Mouse (Mus musculus): ENCODE measurements at regions not wholly inside any gene's neighbourhood (a gene's known extent, or its start where the extent isn't known, plus 50 kb on each side); places are given as distances from the start of the nearest gene placed in this dataset.

DNA sequence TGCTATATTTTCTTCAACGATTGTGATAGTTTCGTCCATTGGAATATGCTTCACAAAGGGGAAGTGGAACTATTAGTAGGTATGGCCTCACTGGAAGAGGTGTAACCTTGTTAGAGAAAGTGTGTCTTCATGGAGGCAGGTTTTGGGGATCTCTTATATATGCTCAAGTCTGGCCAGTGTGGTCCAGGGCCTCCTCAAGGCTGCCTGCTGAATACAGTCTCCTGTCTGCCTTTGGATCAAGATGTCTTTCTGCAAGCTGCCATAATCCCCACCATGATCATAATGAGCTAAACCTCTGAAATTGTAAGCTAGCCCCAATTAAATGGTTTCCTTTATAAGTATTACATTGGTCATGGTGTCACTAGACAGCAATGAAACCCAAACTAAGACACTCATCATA, 384.3 kb downstream of the Btbd3 start:
- no peak for DNase-seq

DNA sequence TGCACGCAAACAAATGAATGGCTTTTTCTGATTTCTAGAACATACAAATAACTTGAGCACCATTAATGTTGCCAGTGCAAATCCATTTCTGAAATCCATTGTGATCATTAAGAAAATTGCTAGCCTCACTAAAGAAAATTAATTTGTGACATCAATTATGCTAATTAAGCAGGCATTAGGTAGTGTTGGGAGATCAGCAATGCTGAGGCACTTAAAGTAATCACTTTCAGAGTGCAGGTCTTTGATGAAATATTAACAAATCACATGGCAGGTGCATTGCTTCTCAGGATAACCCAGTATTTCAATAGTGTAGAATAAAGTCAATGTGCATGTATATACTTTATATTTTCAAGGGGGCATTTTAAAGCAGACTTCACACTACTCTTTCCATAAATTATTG, 385.0 kb downstream of the Btbd3 start:
- DNase-seq = no peak

DNA sequence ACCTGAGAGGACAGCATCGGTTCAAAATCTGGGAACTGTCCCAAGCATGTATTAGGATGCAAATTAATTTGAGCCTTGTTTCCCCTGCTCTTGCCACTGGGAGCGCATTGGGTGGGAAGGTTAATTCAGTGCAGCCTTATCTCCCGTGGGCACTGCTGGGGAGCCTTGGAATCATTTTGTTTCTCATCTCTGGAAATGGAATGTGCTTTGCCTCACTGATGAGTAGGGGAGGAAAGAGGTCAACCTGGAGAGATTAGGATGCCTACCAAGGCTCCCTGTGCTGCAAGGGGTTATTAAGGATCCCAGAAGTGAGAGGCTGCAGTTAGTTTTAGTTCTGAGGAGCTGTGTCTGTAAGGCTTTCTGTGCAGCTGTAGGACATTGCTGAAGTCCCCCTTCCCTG, 392.3 kb downstream of the Btbd3 start:
- no peak for DNase-seq

DNA sequence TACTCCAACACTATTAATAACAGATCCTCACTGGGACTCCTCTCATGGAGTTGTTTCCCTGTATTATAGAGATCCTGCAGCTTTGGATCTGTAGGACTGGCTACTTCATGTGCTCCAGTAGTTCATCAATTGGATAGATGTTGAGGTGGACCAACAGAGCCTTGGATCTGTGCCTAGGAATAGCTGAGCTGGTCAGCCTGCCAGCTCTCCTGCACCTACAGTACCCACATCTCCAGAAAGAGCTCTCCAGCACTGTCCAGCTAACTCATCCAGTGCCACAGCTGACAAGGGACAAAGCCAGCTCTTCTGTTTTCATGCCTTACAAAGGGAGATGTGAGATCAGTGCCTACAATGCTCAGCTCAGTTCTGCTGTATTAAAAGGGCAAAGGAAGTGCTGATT, 403.0 kb downstream of the Btbd3 start:
- DNase-seq = no peak

DNA sequence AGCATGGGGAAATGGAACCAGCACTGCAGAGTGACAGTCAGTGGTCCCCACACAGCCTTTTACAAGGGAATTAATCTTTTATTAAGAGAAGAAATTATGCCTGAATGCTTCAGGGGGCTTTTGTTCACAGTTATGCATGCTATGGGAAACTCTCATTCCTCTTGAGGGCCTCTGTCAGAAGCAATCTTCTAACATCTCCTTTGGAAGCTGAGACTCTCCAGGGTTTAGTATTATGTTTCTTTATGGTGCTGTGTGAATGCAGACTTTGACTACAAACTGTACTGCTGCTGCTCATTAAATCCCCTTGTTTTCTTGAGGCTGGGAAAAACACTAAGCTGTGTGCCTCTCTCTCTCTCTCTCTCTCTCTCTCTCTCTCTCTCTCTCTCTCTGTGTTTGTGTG, 413.9 kb downstream of the Btbd3 start:
- no peak for DNase-seq

DNA sequence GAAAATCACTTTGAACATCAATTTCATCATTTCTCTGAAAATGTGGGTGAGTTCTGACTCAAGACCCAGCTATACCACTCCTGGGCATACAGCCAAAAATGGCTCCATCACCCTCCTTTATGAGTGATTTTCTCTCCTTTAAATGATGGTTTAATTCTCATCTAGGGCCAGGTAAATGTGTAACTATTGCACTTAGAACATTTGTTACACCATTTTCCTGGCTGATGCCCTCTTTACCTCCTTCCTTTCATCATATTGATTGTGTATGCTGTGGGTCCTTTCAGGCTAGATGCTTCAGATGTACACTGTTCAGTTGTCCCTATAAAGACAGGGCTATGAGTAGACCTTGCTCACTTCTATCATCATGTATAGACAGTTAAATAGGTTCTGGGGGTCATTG, 418.4 kb downstream of the Btbd3 start:
- no peak for DNase-seq

DNA sequence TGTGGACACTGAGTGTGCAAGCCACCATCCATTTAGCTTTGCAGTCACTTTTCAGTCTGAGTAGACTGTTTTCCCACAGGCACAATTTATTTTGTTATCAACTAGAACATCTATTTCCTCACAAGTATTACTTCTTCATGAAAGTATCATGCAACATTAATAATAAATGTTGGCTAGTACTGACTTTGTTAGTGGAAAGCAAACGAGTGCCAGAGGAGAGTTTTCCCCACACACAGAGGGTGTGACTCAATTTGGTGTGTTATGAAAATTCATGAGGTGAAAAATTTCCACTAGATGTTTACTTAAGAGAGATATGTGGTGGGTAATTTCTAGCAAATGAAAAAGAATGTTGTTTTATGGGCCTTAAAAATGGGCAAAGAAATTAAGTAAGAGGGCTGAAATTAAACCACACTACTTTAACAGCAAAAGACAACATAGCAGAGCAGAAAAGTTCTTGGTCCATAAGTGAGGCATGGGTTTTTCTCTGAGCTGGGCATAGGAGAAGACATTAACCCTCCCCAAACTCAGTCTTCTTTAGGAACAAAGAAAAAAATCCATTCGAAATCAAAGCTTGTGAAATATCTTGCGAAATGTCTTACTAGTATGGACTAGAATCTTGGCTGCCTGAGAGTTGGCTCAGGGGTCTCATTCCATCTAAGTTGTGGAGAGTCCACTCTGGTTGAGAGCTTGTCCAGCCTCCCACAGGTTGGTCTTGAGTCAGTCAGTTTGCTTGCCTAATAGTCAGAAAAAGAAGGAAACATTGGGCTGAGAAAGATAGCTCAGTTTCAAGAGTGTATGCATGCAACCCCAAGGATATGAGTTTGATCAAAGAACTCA, 419.1 kb downstream of the Btbd3 start:
- peak in 1 of 2 experiments; percentile 3 for DNase-seq

DNA sequence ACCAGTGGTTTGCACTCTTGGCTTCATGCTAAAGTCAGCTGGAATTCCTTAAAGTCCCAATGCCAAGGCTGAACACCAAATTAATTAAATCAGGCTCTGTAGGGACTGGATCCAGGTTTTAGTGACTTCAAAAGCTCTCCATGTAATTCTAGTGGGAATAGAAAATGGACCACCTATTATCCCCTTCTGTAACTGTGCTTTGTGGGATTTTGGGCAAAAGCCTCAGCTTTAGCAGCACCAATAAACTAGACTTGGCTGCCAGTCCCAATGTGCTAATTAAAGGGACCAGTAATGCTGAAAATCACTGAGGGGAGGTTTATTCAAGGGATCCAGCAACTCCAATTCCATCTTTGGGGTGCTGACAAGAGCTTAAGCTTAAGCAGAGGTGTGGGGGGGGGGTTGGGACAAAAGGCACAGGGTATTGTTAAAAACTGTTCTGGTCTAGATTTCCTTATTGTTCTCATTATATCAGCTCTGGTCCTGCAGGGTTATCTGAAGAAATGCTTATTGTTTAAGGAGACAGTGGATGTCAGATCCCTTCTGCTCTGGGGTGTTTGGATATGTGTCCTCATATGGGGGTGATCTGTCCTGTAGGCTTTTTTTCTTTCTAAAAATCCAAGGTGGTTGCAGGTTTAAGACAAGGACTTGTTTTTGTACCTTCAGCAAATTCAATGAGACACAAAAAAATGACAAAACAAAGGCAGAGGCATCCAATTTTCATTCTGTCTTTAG, 431.9 kb downstream of the Btbd3 start:
- DNase-seq = no peak

DNA sequence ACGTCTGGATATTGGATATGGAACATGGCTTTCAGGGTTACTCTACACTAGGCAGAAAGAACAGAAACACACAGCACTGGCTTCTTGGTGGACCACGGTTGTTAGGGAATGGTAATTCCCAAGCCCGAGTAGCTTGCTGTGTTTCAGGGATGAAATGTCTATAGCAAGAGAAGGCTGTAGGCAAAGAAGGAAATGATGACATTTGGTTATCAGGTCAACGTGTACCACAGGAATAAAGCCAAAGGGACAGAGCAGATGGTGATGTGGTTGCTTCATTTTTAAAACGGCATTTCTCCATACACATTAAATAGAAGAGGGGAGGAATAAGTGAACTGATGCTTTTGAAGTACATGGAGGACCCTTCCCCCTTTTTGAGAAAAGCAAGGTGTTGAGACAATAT, 433.1 kb downstream of the Btbd3 start:
- DNase-seq = no peak

DNA sequence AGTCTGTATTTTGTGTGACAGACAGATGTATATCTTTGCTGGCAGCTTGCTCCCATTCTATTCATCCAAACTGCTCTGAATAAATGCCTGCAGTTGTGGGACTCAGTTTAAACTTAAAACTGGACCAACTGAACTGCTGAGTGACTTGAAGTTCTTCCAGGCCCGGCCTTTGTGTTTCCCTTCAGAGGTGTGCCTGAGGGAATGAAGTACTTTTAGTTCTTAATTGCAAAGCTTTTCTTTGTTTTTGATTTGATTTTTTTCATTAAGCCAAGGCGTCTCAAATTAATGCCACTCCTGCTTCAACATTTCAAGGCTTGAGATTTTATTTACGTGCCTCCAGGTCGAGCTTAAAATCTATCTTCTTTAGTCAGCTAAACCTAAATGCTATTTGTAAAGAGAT, 446.4 kb downstream of the Btbd3 start:
- no peak for DNase-seq

DNA sequence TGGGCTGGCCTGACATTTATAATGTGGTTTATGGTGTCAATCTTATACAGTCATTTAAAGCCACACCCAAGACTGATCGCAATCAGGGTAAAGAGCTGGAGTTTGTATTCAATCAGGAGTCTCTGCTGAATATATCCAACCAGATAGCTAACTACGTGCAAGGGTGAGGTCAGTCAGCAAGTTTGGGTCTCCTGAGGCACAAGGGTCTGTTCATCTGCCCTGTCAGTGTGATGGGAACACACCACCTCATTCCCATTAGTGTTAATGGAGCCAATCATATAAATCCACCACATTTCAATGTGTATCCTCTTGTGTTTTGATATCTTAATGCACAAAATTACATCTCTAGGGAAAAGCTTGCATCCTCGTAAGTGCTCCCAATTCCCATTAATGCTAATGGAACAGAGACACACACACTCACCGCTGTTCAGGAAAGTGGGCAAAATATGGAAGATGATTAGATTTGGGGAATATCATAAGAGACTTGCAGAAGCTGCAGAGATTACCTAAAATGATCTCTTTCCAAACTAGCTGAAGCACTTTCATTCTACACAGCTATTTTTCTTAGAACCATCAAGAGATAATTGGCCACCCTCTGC, 447.7 kb downstream of the Btbd3 start:
- no peak for DNase-seq

DNA sequence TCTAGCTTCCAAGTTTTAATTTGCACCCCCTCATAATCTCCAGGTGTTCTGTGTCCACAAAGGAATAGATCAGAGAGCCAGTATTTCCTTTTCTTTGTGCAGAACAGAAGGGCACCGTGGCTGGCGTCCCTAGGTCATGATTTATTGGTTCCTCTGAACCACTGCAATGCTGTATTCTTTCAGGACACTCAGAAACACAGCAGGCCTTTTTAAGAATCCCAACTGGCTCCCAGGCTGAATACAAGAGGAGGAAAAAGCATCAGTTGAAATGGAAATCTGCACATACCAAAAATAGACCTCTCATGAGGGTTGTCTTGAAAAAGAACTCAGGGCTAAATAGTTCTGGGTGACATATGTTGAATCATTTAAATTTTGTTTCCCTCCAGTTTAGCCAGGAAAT, 452.4 kb downstream of the Btbd3 start:
- no peak for DNase-seq

DNA sequence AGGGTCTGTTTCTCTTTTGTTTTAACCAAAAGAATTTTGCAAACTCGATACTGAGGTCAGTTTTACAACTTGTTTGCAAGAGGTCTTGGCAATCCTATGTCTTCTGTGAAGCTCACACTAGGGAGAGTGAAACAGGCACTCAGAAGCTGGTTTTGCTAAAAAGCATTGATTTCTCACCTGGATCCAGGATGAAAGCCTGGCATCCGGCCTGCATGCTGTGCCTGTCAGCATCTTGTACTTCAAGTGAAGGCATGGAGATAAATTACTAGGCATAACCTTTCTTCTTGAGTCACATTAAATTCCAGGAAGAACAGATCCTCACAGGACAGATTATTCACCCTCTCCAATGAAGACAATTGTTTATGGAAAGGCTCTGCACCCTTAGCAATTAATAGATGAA, 477.5 kb downstream of the Btbd3 start:
- no peak for DNase-seq

DNA sequence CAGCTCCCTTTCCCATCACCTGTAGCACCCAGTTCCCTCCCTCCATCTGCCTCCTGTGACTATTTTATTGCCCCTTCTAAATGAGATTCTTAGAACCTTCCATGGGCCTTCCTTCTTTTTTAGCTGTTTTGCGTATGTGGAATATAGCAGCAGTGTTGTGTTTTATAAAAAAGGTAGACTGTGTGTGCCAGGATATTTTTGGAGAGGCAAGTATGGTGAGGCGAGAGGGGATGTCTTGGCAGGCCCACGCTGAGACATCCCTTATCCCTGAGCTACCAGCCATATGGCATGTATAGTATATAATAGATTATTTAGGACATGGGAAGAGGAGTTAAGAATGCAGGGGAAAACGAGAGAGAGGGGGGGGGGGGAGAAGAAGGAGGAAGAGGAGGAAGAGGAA, 488.4 kb downstream of the Btbd3 start:
- no peak for DNase-seq

DNA sequence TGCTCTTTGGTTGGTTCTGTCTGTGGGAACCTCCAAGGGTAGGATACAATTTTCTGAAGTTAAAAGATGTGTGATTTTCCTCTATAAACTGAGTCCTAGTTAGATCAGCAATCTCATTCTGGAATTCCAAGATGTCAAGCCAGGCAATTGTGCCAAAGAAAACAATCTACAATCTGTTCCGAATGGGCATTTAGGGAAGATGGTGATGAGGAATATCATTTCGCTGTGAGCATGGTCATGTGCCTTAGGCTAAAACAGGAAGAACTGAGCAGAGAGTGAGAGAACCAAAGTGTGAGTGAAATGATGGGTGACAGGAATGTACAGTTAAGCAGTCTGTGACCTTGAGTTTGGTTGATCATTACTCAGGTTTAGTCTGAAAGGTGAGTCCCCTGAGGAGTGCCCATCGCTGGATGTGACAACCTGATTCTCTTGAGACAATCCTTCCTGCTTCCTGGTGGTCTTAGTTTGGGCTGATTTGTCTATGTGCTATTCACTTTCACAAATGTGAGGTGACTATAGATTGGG, 504.1 kb downstream of the Btbd3 start:
- no peak for DNase-seq

DNA sequence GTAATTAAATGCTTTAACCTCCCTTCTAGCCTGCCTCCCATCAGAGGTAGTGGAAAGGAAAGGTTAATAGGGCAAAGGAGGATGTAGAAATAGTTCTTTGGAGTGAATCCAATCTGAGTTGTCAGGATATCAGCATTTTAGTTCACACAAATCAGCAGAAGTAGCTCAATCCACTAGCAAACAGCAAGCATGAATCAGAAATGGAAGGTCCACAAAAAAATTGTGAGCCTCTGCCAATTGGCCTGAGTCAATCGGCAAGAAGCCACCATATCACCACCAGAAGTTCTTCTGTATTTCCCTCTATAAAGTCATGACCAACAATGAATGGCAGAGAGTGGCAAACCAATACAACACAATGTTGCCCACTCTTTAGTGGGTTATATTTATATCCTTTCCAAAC, 505.0 kb downstream of the Btbd3 start:
- no peak for DNase-seq

DNA sequence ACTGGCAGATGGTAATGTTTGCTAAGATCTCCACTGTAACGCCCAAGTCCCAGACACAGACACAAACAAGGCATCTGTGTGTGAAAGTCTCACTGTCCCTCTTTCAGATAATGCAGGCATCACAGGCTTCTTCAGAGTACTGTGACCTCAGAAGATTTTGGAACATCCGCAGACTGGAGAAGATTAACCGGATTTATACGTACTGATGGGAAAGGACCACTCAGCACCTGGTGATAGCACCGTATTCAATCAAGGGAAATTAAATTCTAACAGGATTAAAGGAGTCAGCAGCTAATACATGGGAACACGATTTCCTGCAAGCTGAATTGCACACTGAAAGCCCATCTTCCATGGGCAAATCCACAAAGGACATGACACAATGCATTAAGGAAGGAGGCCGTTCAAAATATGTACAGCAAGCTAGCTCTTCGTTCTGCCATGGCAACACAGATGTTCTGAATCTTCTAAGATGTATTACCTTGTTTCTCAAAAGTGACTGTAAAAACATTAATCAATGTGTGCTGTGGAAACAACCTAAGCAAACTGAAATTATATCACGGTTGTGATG, 510.0 kb downstream of the Btbd3 start:
- DNase-seq = no peak

DNA sequence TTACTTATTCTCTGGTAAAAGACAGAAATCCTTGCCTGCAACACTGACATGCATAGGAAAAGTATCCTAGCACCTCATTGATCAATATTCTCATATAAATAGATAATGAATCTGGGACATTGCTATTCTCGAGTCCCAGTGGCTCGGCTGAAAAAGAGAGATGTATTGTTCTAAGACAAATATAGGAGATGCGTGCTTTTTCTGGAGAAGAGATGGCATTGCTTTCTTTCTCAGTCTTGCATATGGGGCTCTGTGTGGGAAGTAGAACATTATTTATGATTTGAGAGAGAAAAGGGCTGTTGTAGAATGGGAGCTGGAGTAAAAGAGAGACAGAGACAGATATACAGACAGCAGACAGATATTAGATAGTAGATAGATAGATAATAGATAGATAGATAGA, 527.4 kb downstream of the Btbd3 start:
- no peak for DNase-seq

DNA sequence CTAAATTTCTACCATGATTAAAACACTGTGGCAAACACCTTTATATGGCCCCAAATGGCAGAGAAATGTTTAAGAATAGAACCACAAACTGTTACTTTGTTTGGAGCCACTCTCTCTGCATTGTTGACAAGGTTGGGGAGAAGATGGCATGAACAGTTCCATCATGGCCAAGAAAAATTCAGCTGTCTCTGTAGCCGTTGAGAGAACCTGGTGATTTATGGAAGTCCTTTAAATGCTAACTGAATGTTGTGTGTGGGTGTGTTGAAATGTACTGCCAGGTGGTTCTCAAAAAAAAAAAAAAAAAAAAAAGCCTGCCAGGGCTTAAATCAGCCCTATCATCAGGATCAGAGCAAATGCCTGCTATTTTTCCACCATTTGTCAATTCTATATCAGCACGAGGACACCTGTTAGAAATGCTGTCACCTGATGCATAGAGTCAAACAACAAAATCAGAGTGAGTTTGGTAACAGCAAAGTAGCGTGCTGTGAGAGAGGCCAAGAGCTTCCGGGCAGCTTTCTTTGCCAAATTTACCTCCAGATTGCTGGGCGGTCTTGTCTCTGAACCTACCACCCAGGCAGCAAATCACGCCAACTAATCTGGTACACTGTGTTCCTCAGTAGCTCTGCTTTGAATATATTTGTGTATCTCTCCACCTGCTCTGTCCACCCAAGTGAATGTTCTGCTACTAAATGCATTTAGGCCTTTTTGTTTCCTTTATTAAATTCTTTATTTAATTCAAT, 536.5 kb downstream of the Btbd3 start:
- DNase-seq = no peak

DNA sequence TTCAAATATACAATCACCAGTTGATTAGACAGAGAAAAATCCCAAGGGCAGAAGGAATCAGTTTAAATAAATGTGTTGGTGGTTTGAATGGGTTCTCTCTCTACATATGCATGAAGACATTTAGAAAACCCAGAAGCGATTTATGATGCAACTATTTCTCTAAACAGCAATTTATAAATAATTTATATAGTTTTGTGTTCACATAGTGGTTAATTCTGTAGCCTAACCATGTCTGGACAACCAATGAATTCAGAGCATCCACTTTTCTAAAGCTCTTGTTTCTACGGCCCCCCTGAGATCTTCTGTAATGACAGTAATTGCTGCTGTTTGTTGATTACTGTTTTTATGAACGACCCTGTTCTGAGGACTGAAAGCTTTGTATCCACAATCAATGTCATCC, 549.8 kb downstream of the Btbd3 start:
- DNase-seq = no peak

DNA sequence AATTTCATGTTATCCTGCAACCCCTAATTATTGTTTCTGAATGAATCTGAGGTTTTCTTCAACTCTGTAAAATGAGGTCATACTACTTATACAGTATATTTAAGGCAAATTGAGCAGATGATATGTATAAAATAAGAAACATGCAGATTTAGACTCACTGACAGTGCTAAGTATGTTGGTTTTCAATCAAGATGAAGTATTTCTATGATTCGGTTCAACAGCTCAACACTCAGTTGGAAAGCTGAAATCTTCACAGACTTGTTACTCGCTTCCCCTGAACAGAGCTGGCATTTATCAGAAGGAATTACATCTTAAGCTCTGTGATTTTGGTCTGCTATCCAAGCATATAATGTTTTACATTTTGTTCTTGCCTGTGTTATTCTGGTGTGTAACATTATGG, 553.4 kb downstream of the Btbd3 start:
- no peak for DNase-seq

DNA sequence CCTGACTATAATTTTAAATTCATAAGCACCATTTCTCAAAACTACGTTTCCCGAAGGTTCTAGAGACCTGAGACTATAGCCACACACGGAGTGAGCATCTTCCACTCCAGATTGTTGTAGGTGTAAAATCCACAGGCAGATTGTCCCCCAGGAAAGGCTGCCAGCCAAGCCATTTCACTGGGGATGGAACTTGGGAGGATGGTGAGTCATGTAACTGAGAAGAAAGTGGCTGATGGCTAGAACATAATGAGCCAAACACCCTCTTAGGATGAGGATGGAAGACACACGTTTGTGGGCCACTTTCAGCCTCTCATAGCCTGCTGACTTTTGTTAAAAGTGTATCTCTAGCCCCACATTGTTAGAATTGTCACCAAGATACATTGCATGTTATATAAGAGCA, 564.1 kb downstream of the Btbd3 start:
- DNase-seq = no peak
